Mouse (Mus musculus) erythroblast, embryonic 14.5 days (primary cell): ENCODE data around the gene Adnp.
"Not testable (repeated sequence)": the region's sequence is repeated elsewhere in the genome, so short reads cannot be mapped to it uniquely, and the experiment has no call there.

Source experiments
- GATA1 ChIP-seq: IDR thresholded peaks from 2 replicates; pipeline ENCODE4 v1.6.1; 2012; ENCODE audit warnings: low read length, inconsistent platforms, mixed read lengths
- TAL1 ChIP-seq: IDR thresholded peaks from 3 replicates; pipeline ENCODE4 v1.6.1; 2012; ENCODE audit warnings: low read length, inconsistent platforms, mixed read lengths

DNA sequence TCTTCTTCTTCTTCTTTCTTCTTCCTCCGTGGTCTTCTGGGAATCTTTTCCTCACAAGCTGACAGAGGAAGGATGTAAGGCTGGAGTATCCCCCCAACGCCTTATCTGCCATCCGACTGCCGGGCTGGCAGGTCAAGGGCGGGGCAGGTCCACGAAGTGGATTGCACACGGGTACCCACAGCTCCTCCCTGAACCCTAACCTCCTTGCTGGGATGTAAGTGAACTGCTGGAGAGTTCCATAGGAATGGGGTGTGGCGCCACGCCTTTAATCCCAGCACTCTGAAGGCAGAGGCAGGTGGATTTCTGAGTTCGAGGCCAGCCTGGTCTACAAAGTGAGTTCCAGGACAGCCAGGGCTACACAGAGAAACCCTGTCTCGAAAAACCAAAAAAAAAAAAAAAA lies 48.9 kb downstream of the Adnp start:
- not testable (repeated sequence) for TF ChIP-seq GATA1, TAL1
